Mouse (Mus musculus): Measurements from ENCODE around the gene Ptgfrn.

DNA sequence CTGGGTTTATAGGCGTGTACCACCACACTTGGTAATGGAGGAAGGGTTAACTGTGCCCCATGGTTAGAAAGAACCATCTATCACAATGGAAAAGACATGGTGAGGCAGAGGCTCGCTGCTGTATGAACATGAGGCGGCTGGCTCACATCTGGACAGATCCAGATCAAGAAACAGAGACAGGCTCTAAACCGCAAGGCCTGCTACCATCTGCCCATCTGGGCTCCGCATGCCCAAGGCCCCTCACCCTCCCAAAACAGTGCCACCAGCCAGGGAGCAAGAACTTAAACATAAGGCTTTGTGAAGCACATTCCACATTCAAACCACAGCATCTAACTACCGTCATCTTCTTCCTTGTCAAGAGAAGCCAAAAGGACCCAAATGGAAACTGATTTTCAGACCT, 22.9 kb upstream of the Ptgfrn start:
- TF ChIP-seq POLR2A (IDR thresholded peaks at IDR 0.05; ENCODE audit: borderline replicate concordance, extremely low read depth, low read depth, low read length) (no peak), CTCF (IDR thresholded peaks at IDR 0.05; ENCODE audit: insufficient read depth, low read length) (no peak)

Data from lung, adult 2 months (tissue).